Mouse (Mus musculus) megakaryocyte, embryonic 14.5 days (primary cell): ENCODE measurements around the gene Cul4a.

Experiments
- FLI1 ChIP-seq: IDR thresholded peaks from 2 replicates; pipeline ENCODE4 v1.6.1; 2012; ENCODE audit warnings: low read length, inconsistent platforms, mixed read lengths
- GATA1 ChIP-seq: IDR thresholded peaks from 3 replicates; pipeline ENCODE4 v1.6.1; 2012; ENCODE audit warnings: mixed read lengths, low read length, inconsistent platforms, borderline replicate concordance

GRCm38 (mm10) chr8:13113232-13113631 is 7.8 kb downstream of the Cul4a start:
- TF ChIP-seq GATA1, result no peak
- TF ChIP-seq FLI1, result no peak
